Mouse (Mus musculus) liver, embryonic 14.5 days (tissue): Measurements from ENCODE around the gene Dlg2.

ENCODE experiments used
- CTCF ChIP-seq: IDR thresholded peaks from 2 replicates; pipeline ENCODE4 v1.5.1; 2016; ENCODE audit warnings: antibody characterized with exemption, low read depth, control low read depth
- EP300 ChIP-seq: IDR thresholded peaks from 2 replicates; pipeline ENCODE4 v1.6.1; 2016; ENCODE audit warnings: antibody characterized with exemption, low read depth

DNA sequence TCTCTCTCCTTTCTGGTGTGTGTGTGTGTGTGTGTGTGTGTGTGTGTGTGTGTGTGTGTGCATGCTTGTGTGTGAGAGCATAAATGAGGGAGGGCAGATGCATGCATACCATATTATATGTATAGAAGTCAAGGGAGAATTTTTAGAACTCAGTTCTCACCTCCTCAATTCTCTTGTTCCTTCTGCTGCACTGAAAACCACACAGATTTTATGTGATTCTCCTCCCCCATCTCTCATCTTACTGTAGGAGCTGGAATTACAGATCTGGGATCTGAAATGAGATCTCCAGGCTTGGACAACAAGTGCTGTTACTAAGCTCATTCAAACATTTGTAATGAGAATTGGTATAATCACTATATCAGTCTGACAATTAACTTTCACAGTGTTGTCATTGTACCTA is 1081.1 kb downstream of the Dlg2 start:
- TF ChIP-seq CTCF (no peak), EP300 (no peak)
